Mouse (Mus musculus) liver, postnatal 0 days (tissue): ENCODE results near the gene Dpagt1.

Experiments used
- CTCF ChIP-seq: sonication (generic); IDR thresholded peaks from 2 replicates; pipeline ENCODE4 v1.5.1; 2016; ENCODE audit warnings: antibody characterized with exemption, low read depth
- EP300 ChIP-seq: IDR thresholded peaks from 2 replicates; pipeline ENCODE4 v1.6.1; 2016; ENCODE audit warnings: antibody characterized with exemption, low read depth, mild to moderate bottlenecking

DNA sequence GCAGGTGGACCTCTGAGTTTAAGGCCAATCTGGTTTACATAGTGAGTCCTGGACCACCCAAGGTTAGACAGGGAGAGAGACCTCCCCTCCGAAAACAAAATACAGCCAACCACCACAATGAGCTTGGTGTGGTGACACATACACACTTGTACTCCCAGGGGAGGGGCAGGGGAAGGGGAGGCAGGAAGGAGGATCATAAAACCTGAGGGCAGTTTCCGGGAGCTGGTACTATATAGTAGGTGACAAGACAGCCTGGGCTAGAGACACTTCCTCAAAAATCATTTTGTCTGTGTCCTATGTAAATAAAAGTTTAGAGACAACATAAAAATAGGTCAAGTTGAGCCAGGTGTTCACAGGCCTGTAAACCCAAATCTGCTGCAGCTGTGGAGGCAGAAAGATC is 18.6 kb upstream of the Dpagt1 start:
- TF ChIP-seq CTCF (no peak), EP300 (no peak)
